23 mouse cellular contexts compared by ENCODE assay signal in genomic region chr1:177504743-177505142, GRCm38 (mm10).
"Had no signal": no experiment of that assay in that cellular context is flagged by ENCODE, and none has a peak within 500 bp of the region (broad histone marks: within the 10 kb centered on the region; RNA-seq: fewer than 3 reads in every experiment).

No protein-coding gene starts in this region.

- H3K4me2 ChIP-seq: heart, embryonic 11.5 days; heart, embryonic 13.5 days; heart, embryonic 15.5 days; hindbrain, embryonic 13.5 days; hindbrain, embryonic 15.5 days; limb, embryonic 13.5 days; limb, embryonic 15.5 days; liver, embryonic 12.5 days had no signal

- H3K4me1 ChIP-seq: heart, embryonic 13.5 days; heart, embryonic 15.5 days; hindbrain, embryonic 13.5 days; hindbrain, embryonic 15.5 days; limb, embryonic 15.5 days; liver, embryonic 12.5 days had no signal

- H3K9ac ChIP-seq: forebrain, postnatal 0 days; heart, embryonic 13.5 days; heart, embryonic 15.5 days; hindbrain, embryonic 13.5 days; hindbrain, embryonic 15.5 days; limb, embryonic 13.5 days; limb, embryonic 15.5 days; liver, embryonic 12.5 days; liver, embryonic 14.5 days had no signal

- H3K27me3 ChIP-seq: heart, embryonic 13.5 days; heart, embryonic 15.5 days; hindbrain, embryonic 13.5 days; hindbrain, embryonic 15.5 days; limb, embryonic 13.5 days; limb, embryonic 15.5 days; liver, embryonic 12.5 days had no signal

- ATAC-seq: forebrain, postnatal 0 days; hindbrain, postnatal 0 days; intestine, embryonic 16.5 days; liver, embryonic 12.5 days had no signal

- H3K4me3 ChIP-seq: heart, adult 2 months; heart, embryonic 13.5 days; heart, embryonic 15.5 days; hindbrain, embryonic 13.5 days; hindbrain, embryonic 15.5 days; limb, embryonic 13.5 days; limb, embryonic 15.5 days; liver, embryonic 12.5 days had no signal

- H3K9me3 ChIP-seq: heart, embryonic 13.5 days; heart, embryonic 15.5 days; hindbrain, embryonic 13.5 days; hindbrain, embryonic 15.5 days; limb, embryonic 13.5 days; limb, embryonic 15.5 days; liver, embryonic 12.5 days had no signal

- DNase-seq: forebrain, postnatal 0 days; gastrocnemius, postnatal 14 days; gastrocnemius, postnatal 36 days; heart, adult 2 months; heart, postnatal 14 days; heart, postnatal 36 days; kidney, adult 18-20 months; kidney, postnatal 10 days; kidney, postnatal 25 days; layer of hippocampus, adult 9-11 months; layer of hippocampus, postnatal 36 days; left cerebral cortex, postnatal 4 days had no signal

- H3K36me3 ChIP-seq: heart, embryonic 13.5 days; heart, embryonic 15.5 days; hindbrain, embryonic 13.5 days; hindbrain, embryonic 15.5 days; limb, embryonic 13.5 days; limb, embryonic 15.5 days; liver, embryonic 12.5 days had no signal

- H3K27ac ChIP-seq: heart, adult 2 months; heart, embryonic 13.5 days; heart, embryonic 15.5 days; hindbrain, embryonic 13.5 days; hindbrain, embryonic 15.5 days; hindbrain, postnatal 0 days; limb, embryonic 13.5 days; limb, embryonic 15.5 days; liver, embryonic 12.5 days; liver, embryonic 14.5 days had no signal
